Mouse (Mus musculus): ENCODE measurements around the gene Bmp2k.

Gene Bmp2k

GRCm38 (mm10) chr5:97055511-97056068, 58.1 kb downstream of the Bmp2k start:
- DNase-seq (ENCODE audit: low spot score): peak; percentile 43

GRCm38 (mm10) chr5:97056359-97056758, 58.9 kb downstream of the Bmp2k start:
- no peak for DNase-seq (ENCODE audit: low spot score)

GRCm38 (mm10) chr5:97056791-97057450, 59.4 kb downstream of the Bmp2k start:
- DNase-seq (ENCODE audit: low spot score): no peak

- no peak for DNase-seq (ENCODE audit: low spot score)
Observed at GRCm38 (mm10) chr5:97060864-97061263, 63.4 kb downstream of the Bmp2k start.

GRCm38 (mm10) chr5:97062041-97062440, 64.6 kb downstream of the Bmp2k start:
- no peak for DNase-seq (ENCODE audit: low spot score)

- DNase-seq (ENCODE audit: low spot score): no peak
Observed at GRCm38 (mm10) chr5:97065746-97066145, 68.3 kb downstream of the Bmp2k start.

GRCm38 (mm10) chr5:97075476-97076151, 78.1 kb downstream of the Bmp2k start:
- no peak for DNase-seq (ENCODE audit: low spot score)

GRCm38 (mm10) chr5:97076167-97076566, 78.7 kb downstream of the Bmp2k start:
- DNase-seq (ENCODE audit: low spot score): no peak

- DNase-seq (ENCODE audit: low spot score): no peak
Observed at GRCm38 (mm10) chr5:97077676-97078075, 80.2 kb downstream of the Bmp2k start.

- no peak for DNase-seq (ENCODE audit: low spot score)
Observed at GRCm38 (mm10) chr5:97078641-97079040, 81.2 kb downstream of the Bmp2k start.

GRCm38 (mm10) chr5:97081481-97081880, 84.0 kb downstream of the Bmp2k start:
- DNase-seq (ENCODE audit: low spot score): no peak

- no peak for DNase-seq (ENCODE audit: low spot score)
Observed at GRCm38 (mm10) chr5:97083701-97084100, 86.2 kb downstream of the Bmp2k start.

GRCm38 (mm10) chr5:97084541-97084940, 87.1 kb downstream of the Bmp2k start:
- DNase-seq (ENCODE audit: low spot score): no peak

GRCm38 (mm10) chr5:97085071-97085470, 87.6 kb downstream of the Bmp2k start:
- no peak for DNase-seq (ENCODE audit: low spot score)

GRCm38 (mm10) chr5:97087030-97087630, 89.6 kb downstream of the Bmp2k start:
- DNase-seq (ENCODE audit: low spot score): no peak

GRCm38 (mm10) chr5:97087746-97088145, 90.3 kb downstream of the Bmp2k start:
- DNase-seq (ENCODE audit: low spot score): no peak

GRCm38 (mm10) chr5:97088231-97088630, 90.7 kb downstream of the Bmp2k start:
- DNase-seq (ENCODE audit: low spot score): no peak

- DNase-seq (ENCODE audit: low spot score): no peak
Observed at GRCm38 (mm10) chr5:97089426-97089825, 91.9 kb downstream of the Bmp2k start.

- no peak for DNase-seq (ENCODE audit: low spot score)
Observed at GRCm38 (mm10) chr5:97090034-97090784, 92.7 kb downstream of the Bmp2k start.

- DNase-seq (ENCODE audit: low spot score): no peak
Observed at GRCm38 (mm10) chr5:97092970-97093369, 95.5 kb downstream of the Bmp2k start.

GRCm38 (mm10) chr5:97095335-97095734, 97.8 kb downstream of the Bmp2k start:
- DNase-seq (ENCODE audit: low spot score): no peak

- no peak for DNase-seq (ENCODE audit: low spot score)
Observed at GRCm38 (mm10) chr5:97097631-97098041, 100.1 kb downstream of the Bmp2k start.
